Mouse (Mus musculus) embryo, embryonic 11 days (tissue): ENCODE measurements around the gene Sema3d.

ENCODE experiments used
- DNase-seq: peaks from one replicate; pipeline ENCODE4 v3.0.0-alpha.2; 2015

The Sema3d gene

DNA sequence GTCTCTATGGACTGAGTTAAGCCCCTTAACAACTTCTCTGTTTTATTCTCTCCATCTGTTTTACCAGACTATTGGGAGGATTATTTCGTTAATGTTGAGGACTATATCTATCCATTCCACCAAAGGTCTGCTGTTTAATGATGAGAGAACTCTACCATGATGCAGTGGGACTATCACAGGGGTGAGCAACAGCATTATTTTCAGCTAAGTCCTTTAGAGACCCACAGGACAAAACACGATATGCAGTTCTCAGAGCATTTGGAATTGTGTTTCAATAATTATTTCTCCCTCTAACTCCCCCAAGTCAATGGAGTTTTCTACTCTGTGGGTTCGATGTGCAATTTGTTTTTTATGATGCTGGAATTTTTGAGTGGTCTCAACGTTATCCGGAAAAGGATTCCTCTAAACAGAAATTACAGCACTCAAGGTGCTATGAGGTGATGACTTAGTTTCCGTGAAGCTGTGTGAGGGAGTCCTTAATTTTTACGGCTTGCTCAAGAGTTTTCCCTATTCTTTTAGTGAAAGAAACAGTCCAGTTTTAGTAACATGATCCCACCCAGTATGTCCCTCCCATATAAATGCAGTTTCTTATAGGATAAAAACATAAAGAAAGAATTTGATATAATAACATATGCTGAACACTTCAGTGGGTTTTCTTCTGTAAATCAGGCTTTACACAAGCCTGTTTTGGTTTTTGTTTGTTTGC is 254.7 kb downstream of the Sema3d start:
- no peak for DNase-seq
